Mouse (Mus musculus): ENCODE data around the gene Eml3.

Gene Eml3

DNA sequence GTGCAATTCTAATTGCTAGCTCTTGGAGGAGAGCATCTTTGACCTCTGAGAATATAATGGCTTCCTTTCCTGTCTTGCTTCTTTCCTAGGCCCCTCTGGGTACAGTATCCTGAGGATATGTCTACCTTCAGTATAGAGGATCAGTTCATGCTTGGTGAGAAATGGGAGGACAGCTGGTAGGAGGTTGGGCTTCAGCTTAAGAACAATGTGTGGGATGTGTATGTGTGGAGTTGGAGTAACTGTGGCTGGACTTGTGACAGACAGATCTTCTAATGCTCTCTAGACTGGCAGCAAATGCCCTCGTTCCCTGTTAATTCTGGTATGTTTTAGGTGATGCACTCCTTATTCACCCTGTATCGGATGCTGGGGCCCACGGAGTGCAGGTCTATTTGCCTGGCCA is 15.1 kb upstream of the Eml3 start:
- no peak for DNase-seq (ENCODE audit: low spot score)

DNA sequence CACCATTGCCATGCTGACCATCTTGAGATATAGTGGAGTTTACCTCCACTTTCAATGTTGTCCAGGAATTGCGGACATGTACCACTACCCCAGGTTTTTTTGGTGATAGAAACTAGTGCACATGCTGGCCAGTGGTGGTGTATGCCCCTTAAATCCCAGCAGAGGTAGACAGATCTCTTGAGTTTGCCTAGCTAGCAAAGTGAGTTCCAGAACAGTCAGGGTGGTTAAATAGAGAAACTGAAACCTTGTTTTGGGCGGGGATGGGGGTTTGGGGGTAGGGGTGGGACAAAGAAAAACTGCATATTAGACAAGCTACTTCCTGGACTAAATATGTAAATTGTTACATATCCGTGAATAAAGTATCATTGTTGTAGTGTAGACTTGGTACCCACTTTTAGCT is 10.4 kb upstream of the Eml3 start:
- DNase-seq (ENCODE audit: low spot score): no peak

DNA sequence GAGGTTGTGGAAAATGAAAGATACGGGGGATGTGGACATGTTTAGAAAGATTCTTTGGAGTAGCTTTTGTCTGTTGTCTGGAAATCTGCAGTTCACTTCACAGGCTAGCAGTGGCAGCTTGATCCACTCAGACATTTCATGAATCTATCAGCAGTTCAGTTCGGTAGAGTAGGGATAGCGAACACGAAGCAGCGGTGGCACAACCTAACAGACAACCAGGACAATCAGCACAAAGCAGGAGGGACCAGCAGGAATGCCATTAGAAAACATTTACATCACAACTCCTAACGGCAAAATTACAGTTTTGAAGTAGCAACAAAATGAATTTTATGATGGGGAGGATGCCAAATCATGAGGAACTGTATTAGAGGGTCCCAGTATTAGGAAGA is 9.7 kb upstream of the Eml3 start:
- DNase-seq (ENCODE audit: low spot score): no peak

- peak; percentile 88 for DNase-seq (ENCODE audit: low spot score)
Observed at GRCm38 (mm10) chr19:8920073-8920736, 9.1 kb upstream of the Eml3 start, which contains the start of gene B3gat3. TSS of gene B3gat3 (plus strand) at chr19:8920374.

- no peak for DNase-seq (ENCODE audit: low spot score)
Observed at GRCm38 (mm10) chr19:8920836-8921291, 8.5 kb upstream of the Eml3 start.

- DNase-seq (ENCODE audit: low spot score): no peak
Observed at GRCm38 (mm10) chr19:8921741-8922140, 7.6 kb upstream of the Eml3 start.

DNA sequence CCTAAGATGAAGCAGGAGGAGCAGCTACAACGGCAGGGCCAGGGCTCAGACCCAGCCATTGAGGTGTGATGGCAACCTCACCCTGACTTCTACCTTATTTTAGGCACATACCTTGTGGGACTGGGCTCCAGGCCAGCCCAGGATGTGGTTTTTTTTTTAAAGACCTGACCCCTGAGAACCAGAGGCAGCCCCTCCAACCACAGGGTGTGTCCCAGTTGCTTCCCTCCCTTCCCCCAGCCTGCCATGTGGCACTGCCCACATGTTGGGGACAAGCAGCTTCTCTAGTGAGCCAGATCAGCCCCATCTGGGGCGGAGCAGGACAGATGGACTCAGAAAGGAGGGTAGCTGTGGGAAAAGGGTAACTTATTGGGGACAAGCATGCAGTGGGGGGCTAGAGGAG is 2.6 kb upstream of the Eml3 start:
- no peak for DNase-seq (ENCODE audit: low spot score)

DNA sequence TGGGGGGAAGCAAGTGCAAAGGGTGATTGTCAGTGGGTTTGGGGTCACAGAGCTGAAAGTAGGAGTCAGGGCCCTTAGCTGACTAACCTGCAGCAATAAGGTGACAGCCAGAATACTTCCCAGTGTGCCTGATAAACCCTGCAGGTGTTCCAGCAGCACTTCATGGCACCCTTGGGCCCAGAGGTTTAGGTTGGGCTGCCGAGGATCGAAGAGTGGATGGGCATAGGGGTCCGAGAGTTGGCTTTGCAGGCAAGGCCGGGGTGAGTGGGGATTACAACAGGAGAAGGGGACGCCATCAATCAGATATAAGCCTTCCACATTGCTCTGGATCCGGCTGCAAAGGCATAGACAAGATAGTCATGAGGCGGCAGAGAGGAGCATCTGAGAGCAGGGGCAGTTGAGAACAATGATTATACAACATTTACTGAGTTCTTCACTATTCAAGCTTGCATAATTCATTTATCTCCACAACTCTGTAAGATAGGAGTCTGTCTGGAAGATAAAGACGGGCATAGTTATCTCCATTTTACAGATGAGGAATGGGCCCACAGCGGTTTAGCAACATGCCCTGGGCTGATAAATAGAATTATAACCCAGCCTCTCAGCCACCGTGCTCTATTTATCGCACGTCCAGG is 1.3 kb upstream of the Eml3 start:
- no peak for DNase-seq (ENCODE audit: low spot score)

- no peak for DNase-seq (ENCODE audit: low spot score)
Observed at GRCm38 (mm10) chr19:8928689-8929223, 596 bp upstream of the Eml3 start.

GRCm38 (mm10) chr19:8930117-8930516 is 765 bp downstream of the Eml3 start:
- no peak for DNase-seq (ENCODE audit: low spot score)

GRCm38 (mm10) chr19:8930771-8931170 is 1.4 kb downstream of the Eml3 start:
- DNase-seq (ENCODE audit: low spot score): no peak

DNA sequence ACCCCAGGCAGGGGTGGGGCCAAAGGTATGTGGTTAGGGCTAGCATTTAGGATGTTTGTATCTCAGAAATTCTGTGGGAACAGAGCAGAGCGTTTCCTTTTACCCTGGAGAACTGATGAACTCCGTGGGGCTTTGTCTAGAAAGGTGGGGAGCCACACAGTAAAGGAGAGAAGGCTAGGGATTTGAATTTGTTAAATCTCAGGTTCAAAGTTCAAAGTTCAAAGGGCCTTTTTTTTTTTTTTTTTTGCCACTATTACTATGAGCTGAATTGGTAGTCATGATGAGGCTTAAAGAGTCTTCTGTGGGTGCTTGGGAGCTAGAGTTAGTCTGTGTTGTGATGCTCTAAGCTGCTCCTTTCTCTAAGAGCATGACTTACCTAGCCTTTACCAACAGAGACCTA is 7.4 kb downstream of the Eml3 start:
- DNase-seq (ENCODE audit: low spot score): no peak

- DNase-seq (ENCODE audit: low spot score): no peak
Observed at GRCm38 (mm10) chr19:8940526-8941133, 11.3 kb downstream of the Eml3 start.

DNA sequence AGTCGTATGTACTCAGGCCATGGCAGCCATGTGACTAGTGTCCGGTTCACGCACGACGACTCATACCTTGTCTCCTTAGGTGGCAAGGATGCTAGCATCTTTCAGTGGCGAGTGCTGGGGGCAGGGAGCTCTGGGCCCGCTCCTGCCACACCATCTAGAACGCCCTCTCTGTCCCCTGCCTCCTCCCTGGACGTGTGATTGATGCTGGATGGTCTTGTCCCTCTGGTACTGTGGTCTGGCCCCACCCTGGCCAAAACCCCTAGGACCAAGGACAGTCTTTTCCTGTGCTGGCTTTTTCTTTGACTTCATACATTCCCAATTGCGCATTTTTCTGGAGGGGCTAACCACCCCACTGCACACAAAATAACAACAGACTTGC is 11.8 kb downstream of the Eml3 start:
- no peak for DNase-seq (ENCODE audit: low spot score)

- DNase-seq (ENCODE audit: low spot score): peak; percentile 92
Observed at GRCm38 (mm10) chr19:8941515-8942217, 12.3 kb downstream of the Eml3 start, which contains the start of gene Mta2. TSS of gene Mta2 (plus strand) at chr19:8941875.

DNA sequence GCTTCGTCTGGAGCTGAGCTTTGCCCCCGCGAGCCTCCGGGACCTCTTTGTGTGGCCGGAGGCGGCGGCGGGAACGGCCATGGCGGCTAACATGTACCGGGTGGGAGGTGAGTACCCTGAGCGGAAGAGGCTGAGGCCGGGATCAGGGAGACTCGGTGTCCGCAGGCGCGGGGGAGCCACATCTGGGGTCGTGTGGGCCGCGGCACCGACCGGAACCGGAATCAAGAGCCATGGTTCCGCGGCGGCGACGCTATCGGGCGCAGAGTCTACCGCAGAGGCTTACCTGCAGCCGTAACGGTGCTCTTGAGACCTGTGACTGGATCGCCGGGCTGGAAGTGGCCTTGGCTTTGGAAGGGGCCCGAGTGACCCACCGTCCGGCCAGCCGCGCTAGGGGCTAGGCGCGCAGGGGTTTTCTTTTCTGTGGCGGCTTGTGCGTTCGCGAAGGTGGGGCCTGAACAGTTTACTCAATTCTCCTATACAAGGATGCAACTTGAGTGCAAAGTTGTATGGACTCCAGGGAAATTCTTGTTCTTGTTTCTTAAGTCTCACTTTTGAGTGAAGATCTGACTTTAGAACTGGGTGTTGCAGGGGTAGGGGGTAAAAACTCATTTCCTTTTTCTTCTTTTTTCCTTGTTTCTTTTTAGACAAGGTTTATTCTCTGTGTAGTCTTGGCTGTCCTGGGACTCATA is 13.1 kb downstream of the Eml3 start:
- peak; percentile 27 for DNase-seq (ENCODE audit: low spot score)

DNA sequence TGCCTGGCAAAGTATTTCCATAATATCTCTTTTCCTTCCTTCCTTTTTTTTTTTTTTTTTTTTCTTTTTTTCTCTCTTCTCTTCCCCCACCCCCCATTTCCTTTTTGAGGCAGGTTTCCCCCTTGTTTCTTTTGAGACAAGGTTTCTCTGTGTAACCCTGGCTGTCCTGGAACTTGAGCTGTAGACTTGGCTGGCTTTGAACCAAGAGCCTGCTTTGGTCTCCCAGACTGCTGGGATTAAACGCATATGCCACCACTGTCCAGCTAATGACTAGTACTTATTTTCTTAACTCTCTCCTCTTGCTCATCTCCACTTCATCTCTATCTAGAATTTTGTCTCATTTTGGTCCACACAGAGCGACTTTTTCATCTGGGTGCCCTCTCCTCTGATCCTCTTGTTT is 13.7 kb downstream of the Eml3 start:
- DNase-seq (ENCODE audit: low spot score): no peak

GRCm38 (mm10) chr19:8944062-8944461 is 14.7 kb downstream of the Eml3 start:
- DNase-seq (ENCODE audit: low spot score): no peak

DNA sequence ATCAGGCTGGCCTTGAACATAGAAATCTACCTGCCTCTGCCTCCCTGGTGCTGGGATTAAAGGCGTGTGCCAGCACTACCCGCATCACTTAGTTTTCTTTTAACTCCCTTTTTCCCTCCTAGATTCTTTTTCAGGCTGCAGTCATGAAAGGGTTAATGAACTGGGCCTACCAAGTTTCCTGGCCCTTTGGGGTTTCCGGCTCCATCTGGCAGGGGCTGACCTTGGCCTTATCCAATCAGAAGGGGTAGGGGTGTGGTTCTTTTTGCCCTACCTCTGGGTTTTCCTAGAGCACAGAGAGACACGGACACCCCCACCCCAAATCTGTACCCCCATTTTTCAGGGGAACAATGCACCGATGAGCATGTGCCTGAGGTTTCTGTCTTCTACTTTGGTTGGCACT is 15.4 kb downstream of the Eml3 start:
- peak; percentile 53 for DNase-seq (ENCODE audit: low spot score)

DNA sequence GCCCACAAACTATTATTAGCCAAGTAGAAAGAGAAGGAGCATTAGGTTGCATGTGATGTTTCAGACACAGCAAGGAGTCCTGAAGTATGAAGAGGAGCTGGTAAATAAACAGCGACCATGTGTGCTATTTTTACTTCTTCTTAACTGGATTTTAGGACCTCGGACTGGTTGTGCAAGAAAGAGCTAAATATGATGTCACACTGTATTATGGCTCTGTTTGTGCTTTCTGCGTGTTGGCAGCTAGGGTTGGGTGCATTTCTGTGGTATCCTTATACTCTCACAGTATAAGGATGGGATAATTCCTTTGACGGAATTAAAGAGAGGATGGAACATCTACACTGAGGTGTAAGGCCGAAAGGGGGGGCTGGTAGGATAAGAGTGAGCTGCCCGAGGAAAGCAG is 15.9 kb downstream of the Eml3 start:
- DNase-seq (ENCODE audit: low spot score): no peak

- DNase-seq (ENCODE audit: low spot score): no peak
Observed at GRCm38 (mm10) chr19:8946929-8947328, 17.6 kb downstream of the Eml3 start.

GRCm38 (mm10) chr19:8950190-8950589 is 20.8 kb downstream of the Eml3 start:
- no peak for DNase-seq (ENCODE audit: low spot score)
